Mouse (Mus musculus) urinary bladder, adult 18-20 months (tissue): ENCODE measurements around the gene Ms4a8a.
"Not testable (repeated sequence)": the region's sequence is repeated elsewhere in the genome, so short reads cannot be mapped to it uniquely, and the experiment has no call there.

Experiments used
- DNase-seq, 2 experiments: peaks; one replicate each; pipeline ENCODE4 v3.0.0; 2022; ENCODE audit warnings: low spot score in 2 of 2, mixed read lengths in 2 of 2

Gene Ms4a8a

GRCm38 (mm10) chr19:11080934-11081333, at the start of gene Ms4a8a:
TSS of gene Ms4a8a (minus strand) at chr19:11081102.
- DNase-seq, result no peak

- DNase-seq, result no peak
Observed at GRCm38 (mm10) chr19:11129702-11130101, 48.8 kb upstream of the Ms4a8a start.

DNA sequence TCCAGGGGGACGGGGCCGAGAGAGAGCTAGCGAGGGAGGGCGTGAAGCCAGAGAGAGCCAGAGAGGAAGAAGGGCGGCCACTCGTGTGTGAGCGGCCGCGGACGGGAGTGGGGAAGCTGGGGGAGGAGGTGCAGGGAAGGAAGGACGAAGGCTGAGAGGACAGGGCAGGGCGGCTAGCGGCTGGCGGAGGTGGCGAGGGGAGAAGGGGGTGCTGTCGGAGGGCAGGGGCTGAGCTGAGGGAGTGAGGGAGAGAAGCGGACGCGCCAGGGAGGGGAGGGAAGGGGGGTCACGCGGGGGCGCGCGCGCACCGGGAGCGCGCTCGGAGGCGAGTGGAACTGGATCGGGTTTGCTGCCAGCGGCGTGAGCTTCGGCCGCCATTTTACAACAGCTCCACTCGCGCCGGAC, 40.1 kb upstream of the Ms4a8a start:
- peak in 1 of 2 experiments; percentile 19 for DNase-seq

DNA sequence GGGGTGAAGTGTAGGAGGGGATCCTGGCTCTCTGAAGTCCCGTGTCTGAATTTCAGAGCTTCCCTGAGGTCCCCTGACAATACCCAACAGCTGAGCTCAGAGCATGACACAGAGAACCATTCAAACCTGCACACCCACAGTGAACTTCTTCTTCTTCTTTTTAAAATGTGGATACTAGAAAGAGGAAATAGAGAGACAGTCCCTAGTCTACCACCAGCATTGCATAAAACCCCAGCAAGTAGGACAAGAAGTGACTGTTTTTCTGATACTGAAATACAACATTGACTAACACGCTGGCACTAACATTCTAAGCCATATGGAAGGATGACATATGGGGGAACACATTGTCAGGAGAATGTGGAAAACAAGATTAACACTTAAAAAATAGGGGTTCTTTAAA, 38.4 kb upstream of the Ms4a8a start:
- DNase-seq, result no peak

DNA sequence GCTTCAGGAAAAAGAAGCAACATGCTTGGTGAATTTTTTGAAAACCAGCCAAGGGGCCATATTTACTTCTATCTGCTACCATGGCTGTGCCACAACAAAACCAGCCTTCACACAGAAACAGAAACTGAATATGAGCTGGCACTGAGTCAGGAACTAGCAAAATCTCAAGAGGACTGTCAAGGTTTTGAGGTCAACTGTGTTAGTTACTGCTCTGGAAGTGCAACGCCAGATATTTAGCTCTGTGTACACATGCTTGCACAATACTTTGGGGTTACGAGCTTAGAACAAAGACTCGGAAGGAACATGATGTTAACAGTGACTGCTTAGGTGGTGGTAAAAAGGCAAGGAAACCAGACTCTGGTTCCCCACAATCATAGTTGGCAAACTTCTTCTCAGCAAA, 26.8 kb upstream of the Ms4a8a start:
- DNase-seq, result peak in 1 of 2 experiments; percentile 8

GRCm38 (mm10) chr19:11101880-11102279, 21.0 kb upstream of the Ms4a8a start:
- no peak for DNase-seq

DNA sequence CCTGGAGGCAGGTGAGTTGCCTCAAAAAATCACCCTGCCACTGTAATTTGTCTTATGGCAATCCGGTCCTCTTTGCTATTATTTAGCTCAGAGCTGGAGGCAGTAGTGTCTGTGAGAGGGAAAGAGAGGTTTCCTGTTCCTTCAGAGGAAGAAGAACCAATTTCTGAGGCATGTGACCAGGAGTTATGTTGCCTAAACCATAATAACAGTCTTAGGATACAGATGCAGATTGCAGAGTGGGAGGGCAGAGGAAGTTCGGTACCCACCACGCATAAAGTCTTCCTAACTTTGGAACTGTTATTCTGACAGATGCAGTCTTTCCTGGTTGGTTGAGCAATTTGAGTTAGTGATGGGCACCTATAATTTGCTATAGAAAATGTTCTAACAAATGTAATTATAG, 17.5 kb upstream of the Ms4a8a start:
- no peak for DNase-seq

DNA sequence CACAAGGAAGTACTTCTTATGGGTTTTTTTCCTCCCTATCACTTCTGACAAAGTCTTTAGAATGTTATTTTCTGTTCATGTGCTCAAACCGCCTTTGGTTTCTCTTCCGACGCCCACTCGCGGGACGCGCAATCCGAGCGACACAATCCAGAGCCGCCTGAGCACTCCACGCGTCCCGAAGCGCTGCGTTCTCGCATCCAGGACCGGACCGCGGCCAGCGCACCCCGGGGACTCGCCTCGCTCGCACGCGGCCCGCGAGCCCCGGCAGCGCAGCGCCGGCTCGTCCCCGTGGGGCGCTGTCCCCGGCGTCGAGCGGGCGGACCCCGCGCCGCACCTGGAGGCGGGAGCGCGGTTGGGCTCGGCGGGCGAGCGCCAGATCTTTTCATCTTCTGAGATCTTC, 11.2 kb upstream of the Ms4a8a start:
- not testable (repeated sequence) for DNase-seq

- no peak for DNase-seq
Observed at GRCm38 (mm10) chr19:11070364-11070763, 10.5 kb downstream of the Ms4a8a start.

GRCm38 (mm10) chr19:11065202-11065875, 15.6 kb downstream of the Ms4a8a start:
- DNase-seq, result no peak

DNA sequence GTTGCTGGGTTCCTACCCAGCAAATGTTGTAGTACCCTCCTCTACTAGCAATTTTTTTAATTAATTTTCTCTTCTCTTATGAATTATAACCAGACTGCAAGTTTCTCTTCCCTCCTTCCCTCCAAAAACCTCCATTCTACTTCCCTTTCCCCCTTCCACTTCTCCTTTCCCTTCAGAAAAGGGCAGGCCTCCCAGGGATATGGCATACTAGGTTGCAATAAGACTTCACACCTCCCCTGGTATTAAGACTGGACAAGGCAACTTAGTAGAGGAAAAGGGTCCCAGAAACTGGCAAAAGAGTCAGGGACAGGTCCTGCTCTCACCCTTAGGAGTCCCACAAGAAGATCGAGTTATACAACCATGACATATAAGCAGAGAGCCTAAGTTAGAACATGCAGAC, 20.0 kb downstream of the Ms4a8a start:
- no peak for DNase-seq

GRCm38 (mm10) chr19:11059967-11060366, 20.9 kb downstream of the Ms4a8a start:
- DNase-seq, result no peak

DNA sequence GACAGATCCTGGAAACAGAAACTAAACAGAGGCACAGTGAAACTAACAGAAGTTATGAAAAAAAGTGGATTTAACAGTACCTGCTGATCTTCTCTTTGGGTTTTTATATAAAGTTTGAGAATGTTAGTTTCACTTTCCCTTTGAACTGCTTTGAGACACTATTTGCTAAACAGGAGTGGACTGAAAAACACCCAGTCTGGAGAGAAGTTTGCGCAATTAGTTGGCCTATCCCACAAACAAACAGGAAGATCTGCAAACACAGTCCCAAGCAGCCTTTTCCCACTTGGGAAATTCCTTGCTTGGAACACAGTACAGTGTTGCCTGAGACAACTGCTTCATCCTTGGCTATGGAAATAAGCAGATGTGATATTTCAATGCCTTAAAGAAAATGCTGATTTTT, 25.2 kb downstream of the Ms4a8a start:
- DNase-seq, result peak in 1 of 2 experiments; percentile 30

DNA sequence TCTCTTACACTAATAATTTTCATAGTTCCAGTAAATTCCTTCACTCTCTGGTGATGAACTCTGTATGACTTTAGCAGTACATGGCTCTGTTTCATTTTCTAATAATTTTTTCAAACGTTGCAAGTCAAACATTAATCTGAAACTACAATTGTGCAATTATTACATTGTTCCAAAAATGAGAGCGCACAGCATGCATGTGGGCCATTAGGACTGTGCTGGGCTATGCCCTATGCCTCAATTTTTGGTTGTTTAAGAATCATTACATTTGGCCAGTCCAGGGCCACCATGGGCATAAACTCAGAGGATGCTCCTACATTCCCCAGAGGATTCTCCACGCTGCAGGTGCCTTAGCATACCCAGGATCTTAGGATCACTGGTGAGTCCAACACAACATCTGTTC, 27.6 kb downstream of the Ms4a8a start:
- DNase-seq, result no peak

GRCm38 (mm10) chr19:11052877-11053276, 28.0 kb downstream of the Ms4a8a start:
- no peak for DNase-seq

GRCm38 (mm10) chr19:11050286-11050685, 30.6 kb downstream of the Ms4a8a start:
- DNase-seq, result no peak

GRCm38 (mm10) chr19:11049426-11049825, 31.5 kb downstream of the Ms4a8a start:
- no peak for DNase-seq

DNA sequence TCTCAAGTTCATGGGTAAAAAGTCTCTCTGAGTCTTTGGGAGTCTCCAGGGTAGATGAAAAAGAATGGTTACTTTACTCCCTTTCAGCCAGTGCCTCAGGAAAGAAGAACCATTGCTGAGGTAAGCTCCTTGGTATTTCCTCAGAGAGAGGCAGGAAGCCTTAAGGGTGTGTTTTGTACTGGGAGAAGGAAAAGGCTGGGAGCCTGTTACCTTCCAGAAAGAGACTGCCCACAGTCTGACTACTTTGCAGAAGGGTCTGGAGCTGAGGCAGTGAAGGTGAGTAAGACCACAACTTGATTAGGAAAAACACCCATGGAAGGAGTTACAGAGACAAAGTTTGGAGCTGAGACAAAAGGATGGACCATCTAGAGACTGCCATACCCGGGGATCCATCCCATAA, 32.4 kb downstream of the Ms4a8a start:
- DNase-seq, result no peak

GRCm38 (mm10) chr19:11048009-11048408, 32.9 kb downstream of the Ms4a8a start:
- DNase-seq, result no peak

- peak; percentile 25 to 37 for DNase-seq
Observed at GRCm38 (mm10) chr19:11044996-11045711, 35.7 kb downstream of the Ms4a8a start.

DNA sequence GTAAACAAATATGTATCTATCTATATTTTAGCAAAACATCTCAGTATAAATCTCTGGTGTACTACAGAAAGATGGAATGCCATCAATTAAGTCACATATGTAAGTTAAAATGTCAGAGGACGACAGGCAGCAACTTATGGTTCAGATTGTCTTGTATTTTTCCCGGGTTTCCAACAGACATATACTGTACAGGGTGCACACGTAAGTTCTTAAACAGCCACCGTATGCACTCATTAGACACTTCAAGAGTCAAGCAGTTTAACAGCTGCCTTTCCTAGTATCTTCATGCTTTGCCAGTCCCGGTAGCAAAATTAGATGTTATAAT, 36.3 kb downstream of the Ms4a8a start:
- no peak for DNase-seq

DNA sequence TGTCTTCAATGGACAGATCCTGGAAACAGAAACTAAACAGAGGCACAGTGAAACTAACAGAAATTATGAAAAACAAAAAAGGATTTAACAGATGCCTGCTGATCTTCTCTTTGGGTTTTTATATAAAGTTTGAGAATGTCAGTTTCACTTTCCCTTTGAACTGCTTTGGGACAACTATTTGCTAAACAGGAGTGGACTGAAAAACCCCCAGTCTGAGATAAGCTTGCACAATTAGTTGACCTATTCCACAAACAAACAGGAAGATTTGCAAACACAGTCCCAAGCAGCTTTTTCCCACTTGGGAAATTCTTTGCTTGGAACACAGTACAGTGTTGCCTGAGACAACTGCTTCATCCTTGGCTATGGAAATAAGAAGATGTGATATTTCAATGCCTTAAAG, 43.3 kb downstream of the Ms4a8a start:
- DNase-seq, result no peak

- DNase-seq, result no peak
Observed at GRCm38 (mm10) chr19:11022382-11022781, 58.5 kb downstream of the Ms4a8a start.

- DNase-seq, result no peak
Observed at GRCm38 (mm10) chr19:11017891-11018290, 63.0 kb downstream of the Ms4a8a start, which contains the start of gene Ms4a18. TSS of gene Ms4a18 (minus strand) at chr19:11018031.
